Mouse (Mus musculus): ENCODE measurements around the gene Wdr31. TPM values are rescaled to one million over a fixed set of nuclear protein-coding genes. Genes with fewer than 3 reads are reported as not detected.

The Wdr31 gene
- polyA plus RNA-seq, 1 experiment = 14.8 TPM

GRCm38 (mm10) chr4:62517046-62517445 lies 46.4 kb upstream of the Wdr31 start:
- no peaks in the 10 kb centered on the region for H3K27me3 ChIP-seq (ENCODE audit: control insufficient read depth, insufficient read depth, low read length, poor library complexity, severe bottlenecking)
- H3K4me3 ChIP-seq (ENCODE audit: low read depth, low read length) = no peak overlapping the region
- H3K27ac ChIP-seq (ENCODE audit: insufficient read depth, low read length) = no peak overlapping the region
- no peak overlapping the region for H3K9ac ChIP-seq (ENCODE audit: low read depth, poor library complexity, severe bottlenecking)
- no peaks in the 10 kb centered on the region for H3K9me3 ChIP-seq (replicated peaks; ENCODE audit: control insufficient read depth, insufficient read depth, low read length, poor library complexity, severe bottlenecking)
- TF ChIP-seq CTCF (IDR thresholded peaks at IDR 0.05; ENCODE audit: low read depth, low read length) (no peak), POLR2A (IDR thresholded peaks at IDR 0.05; ENCODE audit: insufficient read depth, low read length) (no peak), EP300 (IDR thresholded peaks at IDR 0.05; ENCODE audit: insufficient read depth, low read depth, low read length) (no peak)
- peaks cover 2% of the 10 kb centered on the region; the same call in 1 of the 2 replicates for H3K36me3 ChIP-seq (ENCODE audit: control insufficient read depth, insufficient read depth, low read length, poor library complexity, severe bottlenecking)
- H3K4me1 ChIP-seq (ENCODE audit: control insufficient read depth, insufficient read depth, low read length) = no peaks in the 10 kb centered on the region

GRCm38 (mm10) chr4:62516579-62516978 lies 45.9 kb upstream of the Wdr31 start:
- TF ChIP-seq EP300 (IDR thresholded peaks at IDR 0.05; ENCODE audit: insufficient read depth, low read depth, low read length) (no peak), POLR2A (IDR thresholded peaks at IDR 0.05; ENCODE audit: insufficient read depth, low read length) (no peak), CTCF (IDR thresholded peaks at IDR 0.05; ENCODE audit: low read depth, low read length) (no peak)
- H3K9me3 ChIP-seq (replicated peaks; ENCODE audit: control insufficient read depth, insufficient read depth, low read length, poor library complexity, severe bottlenecking) = no peaks in the 10 kb centered on the region
- H3K27ac ChIP-seq (ENCODE audit: insufficient read depth, low read length) = no peak overlapping the region
- no peaks in the 10 kb centered on the region for H3K27me3 ChIP-seq (ENCODE audit: control insufficient read depth, insufficient read depth, low read length, poor library complexity, severe bottlenecking)
- no peaks in the 10 kb centered on the region for H3K4me1 ChIP-seq (ENCODE audit: control insufficient read depth, insufficient read depth, low read length)
- H3K9ac ChIP-seq (ENCODE audit: low read depth, poor library complexity, severe bottlenecking) = no peak overlapping the region
- H3K36me3 ChIP-seq (ENCODE audit: control insufficient read depth, insufficient read depth, low read length, poor library complexity, severe bottlenecking) = peaks cover 2% of the 10 kb centered on the region; the same call in 1 of the 2 replicates
- no peak overlapping the region for H3K4me3 ChIP-seq (ENCODE audit: low read depth, low read length)

- Histone ChIP-seq H3K27ac (ENCODE audit: insufficient read depth, low read length) (no peak overlapping the region), H3K4me1 (ENCODE audit: control insufficient read depth, insufficient read depth, low read length) (no peaks in the 10 kb centered on the region), H3K36me3 (ENCODE audit: control insufficient read depth, insufficient read depth, low read length, poor library complexity, severe bottlenecking) (peaks cover 2% of the 10 kb centered on the region; the same call in 1 of the 2 replicates), H3K9me3 (replicated peaks; ENCODE audit: control insufficient read depth, insufficient read depth, low read length, poor library complexity, severe bottlenecking) (no peaks in the 10 kb centered on the region), H3K27me3 (ENCODE audit: control insufficient read depth, insufficient read depth, low read length, poor library complexity, severe bottlenecking) (no peaks in the 10 kb centered on the region), H3K9ac (ENCODE audit: low read depth, poor library complexity, severe bottlenecking) (no peak overlapping the region), H3K4me3 (ENCODE audit: low read depth, low read length) (no peak overlapping the region)
- no peak for TF ChIP-seq EP300 (IDR thresholded peaks at IDR 0.05; ENCODE audit: insufficient read depth, low read depth, low read length)
- TF ChIP-seq CTCF (IDR thresholded peaks at IDR 0.05; ENCODE audit: low read depth, low read length) = no peak
- TF ChIP-seq POLR2A (IDR thresholded peaks at IDR 0.05; ENCODE audit: insufficient read depth, low read length) = no peak
These were observed 45.4 kb upstream of the Wdr31 start for GRCm38 (mm10) chr4:62516079-62516478.

GRCm38 (mm10) chr4:62515490-62515889 lies 44.8 kb upstream of the Wdr31 start:
- Histone ChIP-seq H3K4me3 (ENCODE audit: low read depth, low read length) (no peak overlapping the region), H3K27ac (ENCODE audit: insufficient read depth, low read length) (no peak overlapping the region), H3K27me3 (ENCODE audit: control insufficient read depth, insufficient read depth, low read length, poor library complexity, severe bottlenecking) (no peaks in the 10 kb centered on the region), H3K36me3 (ENCODE audit: control insufficient read depth, insufficient read depth, low read length, poor library complexity, severe bottlenecking) (peaks cover 4% of the 10 kb centered on the region), H3K4me1 (ENCODE audit: control insufficient read depth, insufficient read depth, low read length) (no peaks in the 10 kb centered on the region), H3K9ac (ENCODE audit: low read depth, poor library complexity, severe bottlenecking) (no peak overlapping the region), H3K9me3 (replicated peaks; ENCODE audit: control insufficient read depth, insufficient read depth, low read length, poor library complexity, severe bottlenecking) (no peaks in the 10 kb centered on the region)
- TF ChIP-seq EP300 (IDR thresholded peaks at IDR 0.05; ENCODE audit: insufficient read depth, low read depth, low read length) (no peak), CTCF (IDR thresholded peaks at IDR 0.05; ENCODE audit: low read depth, low read length) (no peak), POLR2A (IDR thresholded peaks at IDR 0.05; ENCODE audit: insufficient read depth, low read length) (no peak)

- H3K9ac ChIP-seq (ENCODE audit: low read depth, poor library complexity, severe bottlenecking) = no peak overlapping the region
- TF ChIP-seq CTCF (IDR thresholded peaks at IDR 0.05; ENCODE audit: low read depth, low read length) = no peak
- no peak for TF ChIP-seq EP300 (IDR thresholded peaks at IDR 0.05; ENCODE audit: insufficient read depth, low read depth, low read length)
- no peak for TF ChIP-seq POLR2A (IDR thresholded peaks at IDR 0.05; ENCODE audit: insufficient read depth, low read length)
- no peaks in the 10 kb centered on the region for H3K27me3 ChIP-seq (ENCODE audit: control insufficient read depth, insufficient read depth, low read length, poor library complexity, severe bottlenecking)
- H3K9me3 ChIP-seq (replicated peaks; ENCODE audit: control insufficient read depth, insufficient read depth, low read length, poor library complexity, severe bottlenecking) = no peaks in the 10 kb centered on the region
- peaks cover 6% of the 10 kb centered on the region for H3K36me3 ChIP-seq (ENCODE audit: control insufficient read depth, insufficient read depth, low read length, poor library complexity, severe bottlenecking)
- no peak overlapping the region for H3K27ac ChIP-seq (ENCODE audit: insufficient read depth, low read length)
- no peaks in the 10 kb centered on the region for H3K4me1 ChIP-seq (ENCODE audit: control insufficient read depth, insufficient read depth, low read length)
- no peak overlapping the region for H3K4me3 ChIP-seq (ENCODE audit: low read depth, low read length)
These were observed 44.3 kb upstream of the Wdr31 start for GRCm38 (mm10) chr4:62514995-62515394.

GRCm38 (mm10) chr4:62513998-62514506 lies 43.4 kb upstream of the Wdr31 start:
- H3K4me1 ChIP-seq (ENCODE audit: control insufficient read depth, insufficient read depth, low read length) = no peaks in the 10 kb centered on the region
- no peak for TF ChIP-seq EP300 (IDR thresholded peaks at IDR 0.05; ENCODE audit: insufficient read depth, low read depth, low read length)

More at GRCm38 (mm10) chr4:62513998-62514506, 43.4 kb upstream of the Wdr31 start:
- Histone ChIP-seq H3K36me3 (ENCODE audit: control insufficient read depth, insufficient read depth, low read length, poor library complexity, severe bottlenecking) (peaks cover 6% of the 10 kb centered on the region), H3K9me3 (replicated peaks; ENCODE audit: control insufficient read depth, insufficient read depth, low read length, poor library complexity, severe bottlenecking) (no peaks in the 10 kb centered on the region), H3K4me3 (ENCODE audit: low read depth, low read length) (no peak overlapping the region), H3K27me3 (ENCODE audit: control insufficient read depth, insufficient read depth, low read length, poor library complexity, severe bottlenecking) (no peaks in the 10 kb centered on the region), H3K9ac (ENCODE audit: low read depth, poor library complexity, severe bottlenecking) (no peak overlapping the region), H3K27ac (ENCODE audit: insufficient read depth, low read length) (no peak overlapping the region)

Measured in ES-Bruce4 (cell line).